26 mouse cellular contexts compared by ENCODE assay signal in genomic region chr7:70166081-70166480, GRCm38 (mm10).
"Had no signal": no experiment of that assay in that cellular context is flagged by ENCODE, and none has a peak within 500 bp of the region (broad histone marks: within the 10 kb centered on the region; RNA-seq: fewer than 3 reads in every experiment).

No protein-coding gene starts in this region.

- H3K9ac ChIP-seq: heart, embryonic 13.5 days; heart, embryonic 15.5 days; hindbrain, embryonic 13.5 days; hindbrain, embryonic 15.5 days; kidney, embryonic 15.5 days; limb, embryonic 13.5 days; limb, embryonic 15.5 days; liver, embryonic 12.5 days had no signal

- DNase-seq: gastrocnemius, adult 2 months; gastrocnemius, postnatal 10 days; gastrocnemius, postnatal 25 days; heart, adult 18-20 months; heart, postnatal 14 days; heart, postnatal 36 days; kidney, adult 11 months; kidney, adult 2 months; kidney, adult 9 months; kidney, postnatal 14 days; kidney, postnatal 36 days; layer of hippocampus, adult 9-11 months; layer of hippocampus, postnatal 36 days; left cerebral cortex, postnatal 4 days had no signal

- H3K4me2 ChIP-seq: heart, embryonic 11.5 days; heart, embryonic 13.5 days; heart, embryonic 15.5 days; hindbrain, embryonic 13.5 days; hindbrain, embryonic 15.5 days; kidney, embryonic 15.5 days; limb, embryonic 13.5 days; limb, embryonic 15.5 days; liver, embryonic 12.5 days had no signal

- ATAC-seq: hindbrain, postnatal 0 days; intestine, embryonic 16.5 days; liver, embryonic 12.5 days had no signal

- H3K9me3 ChIP-seq: heart, embryonic 13.5 days; heart, embryonic 15.5 days; hindbrain, embryonic 13.5 days; hindbrain, embryonic 15.5 days; kidney, embryonic 15.5 days; limb, embryonic 13.5 days; limb, embryonic 15.5 days; liver, embryonic 12.5 days had no signal

- H3K36me3 ChIP-seq: heart, embryonic 13.5 days; heart, embryonic 15.5 days; hindbrain, embryonic 13.5 days; hindbrain, embryonic 15.5 days; kidney, embryonic 15.5 days; limb, embryonic 13.5 days; limb, embryonic 15.5 days; liver, embryonic 12.5 days had no signal

- H3K4me1 ChIP-seq: heart, embryonic 13.5 days; heart, embryonic 15.5 days; hindbrain, embryonic 13.5 days; hindbrain, embryonic 15.5 days; kidney, embryonic 15.5 days; limb, embryonic 13.5 days; limb, embryonic 15.5 days; liver, embryonic 12.5 days had no signal

- H3K27me3 ChIP-seq: heart, embryonic 13.5 days; heart, embryonic 15.5 days; kidney, embryonic 15.5 days; limb, embryonic 15.5 days; liver, embryonic 12.5 days had no signal

- H3K4me3 ChIP-seq: gastrocnemius, adult 2 months; heart, embryonic 13.5 days; heart, embryonic 15.5 days; hindbrain, embryonic 13.5 days; hindbrain, embryonic 15.5 days; kidney, embryonic 15.5 days; limb, embryonic 13.5 days; limb, embryonic 15.5 days; liver, embryonic 12.5 days had no signal

- H3K27ac ChIP-seq: gastrocnemius, adult 2 months; heart, embryonic 13.5 days; heart, embryonic 15.5 days; hindbrain, embryonic 13.5 days; hindbrain, embryonic 15.5 days; hindbrain, postnatal 0 days; kidney, embryonic 15.5 days; kidney, postnatal 0 days; limb, embryonic 13.5 days; limb, embryonic 15.5 days; liver, embryonic 12.5 days had no signal
